Mouse (Mus musculus): ENCODE data around the gene Cmip. TPM values are rescaled to one million over a fixed set of nuclear protein-coding genes. Genes with fewer than 3 reads are reported as not detected.

Cmip gene
- polyA plus RNA-seq, 1 experiment: 103 TPM

DNA sequence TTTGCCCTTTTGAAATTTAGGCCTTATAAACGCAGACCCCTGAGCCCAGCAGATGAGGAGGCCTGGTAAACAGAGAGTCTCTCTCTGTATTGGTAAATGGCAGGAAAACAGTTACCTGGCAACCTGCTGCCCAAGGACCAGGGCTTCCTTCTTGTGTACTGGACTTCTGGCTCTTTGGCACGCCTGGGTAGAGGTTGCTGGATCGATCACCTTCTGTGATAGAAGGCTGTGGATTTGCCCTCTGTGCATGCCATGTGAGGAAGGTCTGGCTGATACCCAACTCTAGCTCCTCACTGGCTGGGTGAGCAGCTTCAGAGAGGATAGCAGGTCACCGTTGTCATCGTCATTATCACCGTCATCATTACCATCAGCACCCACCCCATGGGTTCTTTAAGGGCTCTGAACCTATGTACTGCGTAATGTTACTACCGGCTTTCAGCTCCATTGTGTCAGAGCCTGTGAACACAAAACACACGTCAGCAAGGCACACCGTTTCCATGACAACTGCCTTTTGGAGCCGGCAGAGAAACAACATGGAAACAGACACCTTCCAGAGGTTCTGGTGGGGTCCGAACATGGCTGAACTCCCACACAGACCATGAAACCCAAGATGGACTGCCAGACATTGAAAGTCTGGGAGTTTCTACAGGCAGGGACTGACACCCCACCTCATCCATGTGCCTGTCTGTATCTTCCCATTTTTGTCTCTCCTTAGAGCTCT is 98.4 kb downstream of the Cmip start:
- TF ChIP-seq POLR2A (IDR thresholded peaks at IDR 0.05; ENCODE audit: control insufficient read depth, extremely low read depth, insufficient read depth, low read length, poor library complexity) (no peak), CTCF (IDR thresholded peaks at IDR 0.05; ENCODE audit: borderline replicate concordance, control insufficient read depth, extremely low read depth, insufficient read depth, low read length, poor library complexity) (no peak)
- H3K4me1 ChIP-seq (replicated peaks; ENCODE audit: control insufficient read depth, insufficient read depth, low read length): 0 out of 2 replicates have a peak, but pooled peaks cover 6% of the 10 kb centered on the region
- no peaks in the 10 kb centered on the region for H3K36me3 ChIP-seq (ENCODE audit: control insufficient read depth, insufficient read depth, low read length)
- no peak overlapping the region for H3K27ac ChIP-seq (ENCODE audit: control insufficient read depth, insufficient read depth, low read length)
- H3K27me3 ChIP-seq (ENCODE audit: control insufficient read depth, insufficient read depth, low read length): no peaks in the 10 kb centered on the region
- H3K4me3 ChIP-seq (ENCODE audit: control insufficient read depth, insufficient read depth, low read length): no peak overlapping the region
- 97% methylated on average over 12 of the region's 12 CpGs for WGBS
- DNase-seq: no peak

DNA sequence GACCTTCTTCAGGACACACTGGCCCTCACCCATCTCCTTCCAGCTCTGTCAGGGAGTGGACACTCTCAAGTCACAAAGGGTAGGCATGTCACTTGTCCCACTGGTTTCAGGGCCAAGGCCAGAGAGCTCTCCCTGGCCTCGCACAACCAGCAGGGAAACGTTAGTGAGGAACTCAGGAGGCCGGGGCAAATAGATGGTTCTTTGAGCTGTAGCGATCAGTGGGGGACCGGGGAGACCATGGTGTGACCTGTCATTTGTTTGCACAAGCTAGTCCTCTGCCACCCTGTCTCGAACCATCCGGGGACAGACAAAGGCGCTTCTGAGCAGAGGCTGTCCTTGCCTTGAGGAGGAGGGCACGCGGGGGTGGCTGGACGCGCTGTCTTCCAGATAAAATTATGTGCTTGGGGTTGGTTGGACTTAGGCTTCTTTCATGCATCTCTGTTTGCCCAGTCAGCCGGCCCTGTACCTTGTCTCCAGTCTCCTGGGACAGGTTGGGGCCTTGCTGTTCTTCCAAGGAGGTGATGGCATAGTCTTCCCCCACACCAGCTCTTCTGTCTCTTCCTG is 99.3 kb downstream of the Cmip start:
- no peak for DNase-seq
- Histone ChIP-seq H3K36me3 (ENCODE audit: control insufficient read depth, insufficient read depth, low read length) (no peaks in the 10 kb centered on the region), H3K4me3 (ENCODE audit: control insufficient read depth, insufficient read depth, low read length) (no peak overlapping the region), H3K27ac (ENCODE audit: control insufficient read depth, insufficient read depth, low read length) (no peak overlapping the region), H3K4me1 (replicated peaks; ENCODE audit: control insufficient read depth, insufficient read depth, low read length) (0 out of 2 replicates have a peak, but pooled peaks cover 7% of the 10 kb centered on the region), H3K27me3 (ENCODE audit: control insufficient read depth, insufficient read depth, low read length) (no peaks in the 10 kb centered on the region)
- 95% methylated on average over 13 of the region's 13 CpGs for WGBS
- TF ChIP-seq CTCF (IDR thresholded peaks at IDR 0.05; ENCODE audit: borderline replicate concordance, control insufficient read depth, extremely low read depth, insufficient read depth, low read length, poor library complexity) (no peak), POLR2A (IDR thresholded peaks at IDR 0.05; ENCODE audit: control insufficient read depth, extremely low read depth, insufficient read depth, low read length, poor library complexity) (no peak)

DNA sequence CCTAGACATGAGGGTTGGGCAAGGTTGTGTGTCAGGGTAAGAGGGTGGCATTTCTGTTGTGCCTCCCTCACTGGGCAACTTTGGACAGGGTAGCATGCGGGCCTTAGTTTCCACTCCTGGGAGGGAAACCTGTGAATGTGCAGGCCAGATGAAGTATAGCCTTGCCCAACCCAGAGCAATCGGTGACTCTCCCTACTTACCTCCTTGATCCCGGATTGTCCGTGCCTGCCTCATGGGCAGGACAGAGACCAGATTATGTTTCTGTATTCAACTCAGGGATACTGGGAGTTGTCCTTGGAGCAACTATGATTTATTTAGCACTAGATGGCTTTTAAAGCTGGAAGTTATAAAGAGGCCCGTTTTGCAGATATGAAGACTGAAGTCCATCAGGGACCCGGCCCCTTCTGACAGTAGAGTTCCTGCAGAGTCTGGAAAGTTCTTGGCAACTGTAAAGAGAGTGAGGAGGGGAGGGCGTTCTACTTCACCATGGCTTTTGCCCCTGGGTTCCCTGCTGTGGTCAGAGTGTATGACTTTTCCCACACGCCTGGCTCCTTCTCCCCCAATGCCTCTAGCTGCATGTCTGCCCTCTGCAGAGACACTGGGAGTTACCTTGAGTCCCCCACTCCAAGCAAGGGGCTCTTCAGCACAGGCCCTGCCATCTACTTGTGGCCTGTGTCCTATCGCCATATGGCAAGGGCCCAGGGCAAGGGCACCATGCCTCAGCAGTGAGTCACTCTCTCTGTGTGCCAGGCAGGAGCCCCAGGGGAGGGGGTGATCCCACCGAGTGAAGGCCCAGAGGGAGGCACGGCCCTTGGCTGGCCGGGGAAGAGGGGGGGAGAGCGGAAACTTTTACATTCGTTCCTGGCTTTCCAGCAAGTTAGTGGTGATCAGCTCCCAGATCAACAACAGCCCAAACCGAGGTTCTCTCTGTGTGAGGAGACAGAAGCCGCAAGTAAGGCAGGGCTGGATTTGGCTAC is 100.9 kb downstream of the Cmip start:
- Histone ChIP-seq H3K36me3 (ENCODE audit: control insufficient read depth, insufficient read depth, low read length) (no peaks in the 10 kb centered on the region), H3K4me1 (replicated peaks; ENCODE audit: control insufficient read depth, insufficient read depth, low read length) (peaks cover 17% of the 10 kb centered on the region), H3K27me3 (ENCODE audit: control insufficient read depth, insufficient read depth, low read length) (no peaks in the 10 kb centered on the region), H3K27ac (ENCODE audit: control insufficient read depth, insufficient read depth, low read length) (no peak overlapping the region), H3K4me3 (ENCODE audit: control insufficient read depth, insufficient read depth, low read length) (no peak overlapping the region)
- WGBS: 94% methylated on average over 16 of the region's 16 CpGs
- DNase-seq: no peak
- TF ChIP-seq CTCF (IDR thresholded peaks at IDR 0.05; ENCODE audit: borderline replicate concordance, control insufficient read depth, extremely low read depth, insufficient read depth, low read length, poor library complexity) (no peak), POLR2A (IDR thresholded peaks at IDR 0.05; ENCODE audit: control insufficient read depth, extremely low read depth, insufficient read depth, low read length, poor library complexity) (no peak)

DNA sequence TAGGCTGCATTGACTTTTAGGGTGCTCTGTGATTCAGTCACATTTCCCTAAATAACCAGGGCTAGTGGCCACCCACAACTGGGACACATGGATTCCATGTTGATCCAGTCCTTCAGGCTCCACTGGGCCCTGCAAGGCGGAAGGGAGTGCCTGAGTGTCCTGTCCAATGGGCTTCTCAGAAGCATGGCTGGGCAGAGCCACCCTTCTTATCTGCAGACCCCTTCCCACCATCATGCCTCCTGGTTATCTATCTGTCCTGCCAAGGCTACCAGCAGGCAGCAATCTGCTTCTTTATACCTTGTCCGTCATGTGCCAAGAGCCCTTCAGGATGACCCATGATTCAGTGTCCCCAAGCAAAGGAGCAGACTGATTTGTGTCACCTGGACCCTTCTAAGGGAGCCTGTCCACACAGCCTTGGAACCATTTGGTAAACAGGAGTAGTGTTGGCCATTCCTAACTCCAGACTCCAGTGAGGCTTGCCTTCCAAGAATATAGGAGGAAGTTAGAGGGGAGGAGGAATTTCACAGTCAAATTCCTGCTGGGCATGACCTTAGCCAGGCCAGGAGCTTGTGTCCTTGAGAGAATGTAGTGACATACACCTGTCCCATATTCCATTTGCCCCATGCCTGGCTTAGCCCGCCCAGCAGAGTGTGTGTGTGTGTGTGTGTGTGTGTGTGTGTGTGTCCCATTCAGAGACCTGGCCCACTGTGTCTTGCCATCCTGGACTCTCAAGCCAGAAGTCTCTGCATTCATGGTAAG is 103.5 kb downstream of the Cmip start:
- H3K27ac ChIP-seq (ENCODE audit: control insufficient read depth, insufficient read depth, low read length): no peak overlapping the region
- H3K4me3 ChIP-seq (ENCODE audit: control insufficient read depth, insufficient read depth, low read length): no peak overlapping the region
- 95% methylated on average over 3 of the region's 3 CpGs for WGBS
- no peak for TF ChIP-seq POLR2A (IDR thresholded peaks at IDR 0.05; ENCODE audit: control insufficient read depth, extremely low read depth, insufficient read depth, low read length, poor library complexity)
- TF ChIP-seq CTCF (IDR thresholded peaks at IDR 0.05; ENCODE audit: borderline replicate concordance, control insufficient read depth, extremely low read depth, insufficient read depth, low read length, poor library complexity): no peak
- H3K36me3 ChIP-seq (ENCODE audit: control insufficient read depth, insufficient read depth, low read length): no peaks in the 10 kb centered on the region
- DNase-seq: no peak
- peaks cover 17% of the 10 kb centered on the region for H3K4me1 ChIP-seq (replicated peaks; ENCODE audit: control insufficient read depth, insufficient read depth, low read length)
- H3K27me3 ChIP-seq (ENCODE audit: control insufficient read depth, insufficient read depth, low read length): no peaks in the 10 kb centered on the region

DNA sequence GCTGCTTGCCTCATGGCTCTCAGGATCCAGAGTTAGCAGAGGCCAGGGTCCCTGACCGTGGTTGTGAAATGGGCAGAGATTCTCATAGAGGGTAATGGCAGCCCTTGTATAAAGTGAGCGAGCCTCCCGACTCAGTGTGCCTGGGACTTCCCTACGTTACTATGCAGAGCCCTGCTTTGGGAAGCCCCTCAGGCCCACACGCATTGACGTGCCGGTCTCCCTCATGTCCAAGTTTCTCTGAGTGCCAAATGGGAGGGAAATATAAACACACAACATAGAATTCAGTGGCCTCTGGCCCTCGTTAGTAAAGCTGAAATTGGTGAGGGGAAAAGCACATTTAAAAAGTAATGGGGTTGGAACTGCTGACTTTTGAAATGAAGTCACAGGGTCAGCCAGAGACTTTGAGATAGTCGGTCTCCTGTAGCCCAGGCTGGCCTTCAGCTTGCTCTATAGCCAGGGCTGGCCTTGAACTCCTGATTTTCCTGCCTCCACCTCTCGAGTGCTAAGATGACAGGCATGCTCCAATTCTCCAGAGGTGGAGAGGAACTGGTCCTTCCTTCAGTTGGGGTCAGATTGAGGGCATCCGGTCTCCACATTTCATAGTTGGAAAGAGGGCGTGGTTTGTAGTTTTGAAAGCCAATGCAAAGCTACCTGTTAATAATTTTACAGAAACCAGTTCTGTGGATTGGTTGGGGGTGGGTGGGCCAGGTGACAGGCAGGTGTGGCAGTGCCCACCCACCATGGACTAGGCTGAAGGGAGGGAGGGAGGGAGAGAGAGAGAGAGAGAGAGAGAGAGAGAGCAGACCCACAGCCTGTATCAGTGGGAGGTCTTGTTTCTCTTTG is 105.0 kb downstream of the Cmip start:
- TF ChIP-seq CTCF (IDR thresholded peaks at IDR 0.05; ENCODE audit: borderline replicate concordance, control insufficient read depth, extremely low read depth, insufficient read depth, low read length, poor library complexity) (no peak), POLR2A (IDR thresholded peaks at IDR 0.05; ENCODE audit: control insufficient read depth, extremely low read depth, insufficient read depth, low read length, poor library complexity) (no peak)
- Histone ChIP-seq H3K4me1 (replicated peaks; ENCODE audit: control insufficient read depth, insufficient read depth, low read length) (peaks cover 19% of the 10 kb centered on the region), H3K36me3 (ENCODE audit: control insufficient read depth, insufficient read depth, low read length) (no peaks in the 10 kb centered on the region), H3K27ac (ENCODE audit: control insufficient read depth, insufficient read depth, low read length) (no peak overlapping the region), H3K27me3 (ENCODE audit: control insufficient read depth, insufficient read depth, low read length) (no peaks in the 10 kb centered on the region), H3K4me3 (ENCODE audit: control insufficient read depth, insufficient read depth, low read length) (no peak overlapping the region)
- WGBS: 71% methylated on average over 12 of the region's 12 CpGs
- DNase-seq: no peak
